Mouse (Mus musculus): Measurements from ENCODE around the gene Wnt10b. TPM values are rescaled to one million over a fixed set of nuclear protein-coding genes. Genes with fewer than 3 reads are reported as not detected.

Wnt10b gene
- polyA plus RNA-seq, 1 experiment from 2014 or later: not detected

DNA sequence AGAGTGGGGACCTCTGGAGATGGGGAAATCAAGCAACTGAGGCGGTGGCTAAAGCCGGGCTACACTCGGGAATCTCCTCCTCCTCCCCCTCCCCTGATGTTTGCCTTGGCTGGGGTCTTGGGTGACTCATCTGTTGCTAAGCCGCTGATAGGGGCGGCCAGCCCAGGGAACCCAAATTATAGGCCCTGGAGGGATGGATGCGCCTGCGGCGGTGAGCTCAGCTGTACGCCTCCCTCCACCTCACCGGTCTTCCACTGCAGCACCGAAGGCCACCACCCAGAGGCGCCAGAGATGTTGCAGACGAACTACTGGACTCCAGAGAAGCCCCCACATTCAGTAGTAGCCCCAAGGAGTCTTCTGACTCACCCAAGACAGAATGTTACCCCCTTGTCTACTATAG, 2.6 kb upstream of the Wnt10b start:
- Histone ChIP-seq H3K4me2 (no peak overlapping the region), H3K36me3 (ENCODE audit: control insufficient read depth, insufficient read depth, low read length) (no peaks in the 10 kb centered on the region), H3K9me3 (replicated peaks; ENCODE audit: control insufficient read depth, low read length) (no peaks in the 10 kb centered on the region), H3K27me3 (ENCODE audit: control insufficient read depth, insufficient read depth, low read length) (peaks cover 73% of the 10 kb centered on the region), H3K4me3 (ENCODE audit: low read depth, low read length) (no peak overlapping the region), H3K4me1 (ENCODE audit: control insufficient read depth, insufficient read depth, low read length) (peaks cover 19% of the 10 kb centered on the region), H3K27ac (ENCODE audit: low read depth, low read length) (no peak overlapping the region), H3K9ac (ENCODE audit: low read depth, low read length) (no peak overlapping the region)
- 4% methylated on average over 13 of the region's 13 CpGs for WGBS (ENCODE audit: insufficient replicate concordance)
- no peak for ATAC-seq (replicated peaks; ENCODE audit: insufficient number of reproducible peaks, low FRiP score, low TSS enrichment)

- WGBS (ENCODE audit: insufficient replicate concordance): 2% methylated on average over 8 of the region's 8 CpGs
- H3K36me3 ChIP-seq (ENCODE audit: control insufficient read depth, insufficient read depth, low read length): no peaks in the 10 kb centered on the region
- no peak overlapping the region for H3K27ac ChIP-seq (ENCODE audit: low read depth, low read length)
- H3K27me3 ChIP-seq (ENCODE audit: control insufficient read depth, insufficient read depth, low read length): peaks cover 78% of the 10 kb centered on the region
- ATAC-seq (replicated peaks; ENCODE audit: insufficient number of reproducible peaks, low FRiP score, low TSS enrichment): no peak
- H3K9ac ChIP-seq (ENCODE audit: low read depth, low read length): no peak overlapping the region
- H3K4me1 ChIP-seq (ENCODE audit: control insufficient read depth, insufficient read depth, low read length): peaks cover 19% of the 10 kb centered on the region
- no peak overlapping the region for H3K4me3 ChIP-seq (ENCODE audit: low read depth, low read length)
- H3K9me3 ChIP-seq (replicated peaks; ENCODE audit: control insufficient read depth, low read length): no peaks in the 10 kb centered on the region
- no peak overlapping the region for H3K4me2 ChIP-seq
Measured at GRCm38 (mm10) chr15:98780075-98780474, 2.1 kb upstream of the Wnt10b start.

DNA sequence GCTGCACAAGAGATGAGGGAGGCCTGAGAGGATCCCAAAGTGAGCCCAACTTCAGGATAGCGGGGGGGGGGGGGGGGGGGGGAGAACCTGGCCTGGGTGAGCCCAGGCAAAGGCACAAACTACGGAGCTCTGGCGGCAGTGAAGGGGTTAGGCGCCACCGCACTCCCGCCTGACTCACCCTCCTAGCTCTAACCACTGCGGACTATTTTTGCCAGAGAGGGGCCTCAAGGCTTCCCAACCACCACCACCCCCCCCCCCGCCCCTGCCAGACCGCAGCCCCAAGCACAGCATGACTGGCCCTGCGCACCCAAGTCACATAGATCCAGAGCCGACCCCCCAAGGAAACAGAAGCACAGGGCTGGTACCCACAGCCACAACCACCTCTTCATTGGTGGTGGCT, 856 bp upstream of the Wnt10b start:
- Histone ChIP-seq H3K9ac (ENCODE audit: low read depth, low read length) (no peak overlapping the region), H3K27me3 (ENCODE audit: control insufficient read depth, insufficient read depth, low read length) (peaks cover 88% of the 10 kb centered on the region), H3K9me3 (replicated peaks; ENCODE audit: control insufficient read depth, low read length) (no peaks in the 10 kb centered on the region), H3K4me1 (ENCODE audit: control insufficient read depth, insufficient read depth, low read length) (peaks cover 19% of the 10 kb centered on the region), H3K4me2 (peak overlapping the region; percentile 53; the same call in 1 of the 2 replicates), H3K36me3 (ENCODE audit: control insufficient read depth, insufficient read depth, low read length) (no peaks in the 10 kb centered on the region), H3K4me3 (ENCODE audit: low read depth, low read length) (no peak overlapping the region), H3K27ac (ENCODE audit: low read depth, low read length) (no peak overlapping the region)
- 0% methylated on average over 9 of the region's 11 CpGs for WGBS (ENCODE audit: insufficient replicate concordance)
- ATAC-seq (replicated peaks; ENCODE audit: insufficient number of reproducible peaks, low FRiP score, low TSS enrichment): no peak

- under 1% methylated on average over 25 of the region's 25 CpGs for WGBS (ENCODE audit: insufficient replicate concordance)
- H3K4me2 ChIP-seq: peak overlapping the region; percentile 53
- H3K4me3 ChIP-seq (ENCODE audit: low read depth, low read length): peak overlapping the region; percentile 28
- H3K27ac ChIP-seq (ENCODE audit: low read depth, low read length): no peak overlapping the region
- H3K27me3 ChIP-seq (ENCODE audit: control insufficient read depth, insufficient read depth, low read length): peaks cover 94% of the 10 kb centered on the region
- H3K9me3 ChIP-seq (replicated peaks; ENCODE audit: control insufficient read depth, low read length): no peaks in the 10 kb centered on the region
- H3K36me3 ChIP-seq (ENCODE audit: control insufficient read depth, insufficient read depth, low read length): no peaks in the 10 kb centered on the region
- no peak overlapping the region for H3K9ac ChIP-seq (ENCODE audit: low read depth, low read length)
- peaks cover 19% of the 10 kb centered on the region for H3K4me1 ChIP-seq (ENCODE audit: control insufficient read depth, insufficient read depth, low read length)
- no peak for ATAC-seq (replicated peaks; ENCODE audit: insufficient number of reproducible peaks, low FRiP score, low TSS enrichment)
Measured at GRCm38 (mm10) chr15:98778191-98778770, 331 bp upstream of the Wnt10b start.

- H3K9me3 ChIP-seq (replicated peaks; ENCODE audit: control insufficient read depth, low read length): no peaks in the 10 kb centered on the region
- 2% methylated on average over 19 of the region's 19 CpGs for WGBS (ENCODE audit: insufficient replicate concordance)
- peaks cover 24% of the 10 kb centered on the region for H3K4me1 ChIP-seq (ENCODE audit: control insufficient read depth, insufficient read depth, low read length)
- H3K4me2 ChIP-seq: peak overlapping the region; percentile 46; the same call in 1 of the 2 replicates
- no peak overlapping the region for H3K27ac ChIP-seq (ENCODE audit: low read depth, low read length)
- H3K36me3 ChIP-seq (ENCODE audit: control insufficient read depth, insufficient read depth, low read length): no peaks in the 10 kb centered on the region
- ATAC-seq (replicated peaks; ENCODE audit: insufficient number of reproducible peaks, low FRiP score, low TSS enrichment): no peak
- H3K27me3 ChIP-seq (ENCODE audit: control insufficient read depth, insufficient read depth, low read length): peaks cover 99% of the 10 kb centered on the region
- no peak overlapping the region for H3K9ac ChIP-seq (ENCODE audit: low read depth, low read length)
- H3K4me3 ChIP-seq (ENCODE audit: low read depth, low read length): peak overlapping the region; percentile 31; the same call in 1 of the 2 replicates
Measured at GRCm38 (mm10) chr15:98777005-98777616, 839 bp downstream of the Wnt10b start.

- no peak for ATAC-seq (replicated peaks; ENCODE audit: insufficient number of reproducible peaks, low FRiP score, low TSS enrichment)
- H3K4me1 ChIP-seq (ENCODE audit: control insufficient read depth, insufficient read depth, low read length): peaks cover 25% of the 10 kb centered on the region
- WGBS (ENCODE audit: insufficient replicate concordance): under 1% methylated on average over 61 of the region's 62 CpGs
Measured at GRCm38 (mm10) chr15:98776280-98777004, 1.5 kb downstream of the Wnt10b start.

DNA sequence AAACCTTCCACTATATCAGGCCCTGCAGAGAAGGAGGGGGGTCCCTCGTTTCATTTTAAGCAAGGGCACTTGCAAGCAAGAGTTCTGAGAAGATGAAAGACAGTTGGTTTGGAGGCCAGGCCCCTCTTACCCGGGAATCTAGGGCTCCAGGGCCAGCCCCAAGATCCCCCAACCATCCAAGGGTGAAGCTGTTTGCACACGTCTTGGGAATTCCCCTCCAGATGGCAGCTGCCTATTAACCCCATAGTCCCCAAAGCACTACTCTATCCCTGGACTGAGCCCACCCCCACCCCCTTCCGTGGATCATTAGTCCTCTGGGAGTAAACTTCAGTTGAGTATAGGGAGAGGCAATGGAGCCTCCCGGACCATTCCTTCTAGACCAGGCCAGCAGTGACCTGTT, 2.4 kb downstream of the Wnt10b start:
- H3K9ac ChIP-seq (ENCODE audit: low read depth, low read length): no peak overlapping the region
- peaks cover 23% of the 10 kb centered on the region for H3K4me1 ChIP-seq (ENCODE audit: control insufficient read depth, insufficient read depth, low read length)
- H3K27me3 ChIP-seq (ENCODE audit: control insufficient read depth, insufficient read depth, low read length): peaks cover 99% of the 10 kb centered on the region
- no peaks in the 10 kb centered on the region for H3K9me3 ChIP-seq (replicated peaks; ENCODE audit: control insufficient read depth, low read length)
- 3% methylated on average over 5 of the region's 5 CpGs for WGBS (ENCODE audit: insufficient replicate concordance)
- no peak for ATAC-seq (replicated peaks; ENCODE audit: insufficient number of reproducible peaks, low FRiP score, low TSS enrichment)
- no peak overlapping the region for H3K4me3 ChIP-seq (ENCODE audit: low read depth, low read length)
- no peaks in the 10 kb centered on the region for H3K36me3 ChIP-seq (ENCODE audit: control insufficient read depth, insufficient read depth, low read length)
- no peak overlapping the region for H3K27ac ChIP-seq (ENCODE audit: low read depth, low read length)
- H3K4me2 ChIP-seq: no peak overlapping the region

More at GRCm38 (mm10) chr15:98776280-98777004, 1.5 kb downstream of the Wnt10b start:
- Histone ChIP-seq H3K4me2 (peak overlapping the region; percentile 46), H3K36me3 (ENCODE audit: control insufficient read depth, insufficient read depth, low read length) (no peaks in the 10 kb centered on the region), H3K27me3 (ENCODE audit: control insufficient read depth, insufficient read depth, low read length) (peaks cover 100% of the 10 kb centered on the region), H3K9ac (ENCODE audit: low read depth, low read length) (no peak overlapping the region), H3K9me3 (replicated peaks; ENCODE audit: control insufficient read depth, low read length) (no peaks in the 10 kb centered on the region), H3K27ac (ENCODE audit: low read depth, low read length) (no peak overlapping the region), H3K4me3 (ENCODE audit: low read depth, low read length) (peak overlapping the region; percentile 31)

- WGBS (ENCODE audit: insufficient replicate concordance): 4% methylated on average over 15 of the region's 15 CpGs
Measured at GRCm38 (mm10) chr15:98774096-98774495, 3.9 kb downstream of the Wnt10b start.

More at GRCm38 (mm10) chr15:98774096-98774495, 3.9 kb downstream of the Wnt10b start:
- H3K4me2 ChIP-seq: no peak overlapping the region; the same call in 1 of the 2 replicates
- no peak for ATAC-seq (replicated peaks; ENCODE audit: insufficient number of reproducible peaks, low FRiP score, low TSS enrichment)
- no peaks in the 10 kb centered on the region for H3K36me3 ChIP-seq (ENCODE audit: control insufficient read depth, insufficient read depth, low read length)
- H3K4me1 ChIP-seq (ENCODE audit: control insufficient read depth, insufficient read depth, low read length): peaks cover 20% of the 10 kb centered on the region
- no peak overlapping the region for H3K27ac ChIP-seq (ENCODE audit: low read depth, low read length)
- H3K9ac ChIP-seq (ENCODE audit: low read depth, low read length): no peak overlapping the region
- H3K9me3 ChIP-seq (replicated peaks; ENCODE audit: control insufficient read depth, low read length): no peaks in the 10 kb centered on the region
- H3K4me3 ChIP-seq (ENCODE audit: low read depth, low read length): no peak overlapping the region
- H3K27me3 ChIP-seq (ENCODE audit: control insufficient read depth, insufficient read depth, low read length): peaks cover 90% of the 10 kb centered on the region

Measured in heart, embryonic 11.5 days (tissue).